Mouse (Mus musculus) lung, postnatal 0 days (tissue): Measurements from ENCODE around the gene Ube2r2.

Experiments
- CTCF ChIP-seq: IDR thresholded peaks from 2 replicates; pipeline ENCODE4 v1.5.1; 2016; ENCODE audit warnings: antibody characterized with exemption, mild to moderate bottlenecking
- EP300 ChIP-seq: IDR thresholded peaks from 2 replicates; pipeline ENCODE4 v1.6.1; 2016; ENCODE audit warnings: antibody characterized with exemption, mild to moderate bottlenecking, control low read depth

- TF ChIP-seq CTCF, result no peak
- no peak for TF ChIP-seq EP300
These were observed 29.4 kb downstream of the Ube2r2 start for GRCm38 (mm10) chr4:41164974-41165373.
